Mouse (Mus musculus) bone marrow, adult 2 months (tissue): ENCODE measurements around the gene Ube3c. TPM values are rescaled to one million over a fixed set of nuclear protein-coding genes. Genes with fewer than 3 reads are reported as not detected.
"Not testable (repeated sequence)": the region's sequence is repeated elsewhere in the genome, so short reads cannot be mapped to it uniquely, and the experiment has no call there.

ENCODE experiments used
- H3K27ac ChIP-seq: fragments of 200-500 bp; 2 replicates; pipeline ENCODE4 v1.5.1; 2012; ENCODE audit warnings: low read depth, mild to moderate bottlenecking, control low read depth, inconsistent platforms, low read length; ENCODE audit not compliant: control insufficient read depth, poor library complexity, insufficient read depth
- H3K4me1 ChIP-seq: fragments of 200-500 bp; 2 replicates; pipeline ENCODE4 v1.6.1; 2011; ENCODE audit warnings: low read length; ENCODE audit not compliant: control insufficient read depth, insufficient read depth
- H3K4me3 ChIP-seq: fragments of 200-500 bp; replicated peaks from 2 replicates; pipeline ENCODE3; 2011; ENCODE audit warnings: mild to moderate bottlenecking, low read depth, low read length, control low read depth; ENCODE audit not compliant: control insufficient read depth
- CTCF ChIP-seq: fragments of 200-500 bp; IDR thresholded peaks from 2 replicates; pipeline ENCODE4 v1.5.1; 2011; ENCODE audit warnings: low read length, control low read depth; ENCODE audit not compliant: control insufficient read depth, insufficient read depth
- POLR2A ChIP-seq: fragments of 200-500 bp; IDR thresholded peaks from 2 replicates; pipeline ENCODE4 v1.6.1; 2011; ENCODE audit warnings: low read depth, mild to moderate bottlenecking, control low read depth, low read length, borderline replicate concordance; ENCODE audit not compliant: control insufficient read depth
- whole genome bisulfite sequencing: fragments of 180-500 bp; shearing (Covaris S2); methylation state at CpG from one replicate; pipeline ENCODE4 v1.1.7; 2018; 5-methylcytosine and 5-hydroxymethylcytosine counted together
- polyA plus RNA-seq: library from polyadenylated mRNA; stranded (reverse); fragments of >200 nt; gene quantifications from 2 replicates; pipeline ENCODE4 v1.2.4, GENCODE M21; 2011; ENCODE audit warnings: low replicate concordance; ENCODE audit not compliant: missing spikeins, insufficient read depth, insufficient read length

The Ube3c gene
- polyA plus RNA-seq, 1 experiment = 12.1 TPM

DNA sequence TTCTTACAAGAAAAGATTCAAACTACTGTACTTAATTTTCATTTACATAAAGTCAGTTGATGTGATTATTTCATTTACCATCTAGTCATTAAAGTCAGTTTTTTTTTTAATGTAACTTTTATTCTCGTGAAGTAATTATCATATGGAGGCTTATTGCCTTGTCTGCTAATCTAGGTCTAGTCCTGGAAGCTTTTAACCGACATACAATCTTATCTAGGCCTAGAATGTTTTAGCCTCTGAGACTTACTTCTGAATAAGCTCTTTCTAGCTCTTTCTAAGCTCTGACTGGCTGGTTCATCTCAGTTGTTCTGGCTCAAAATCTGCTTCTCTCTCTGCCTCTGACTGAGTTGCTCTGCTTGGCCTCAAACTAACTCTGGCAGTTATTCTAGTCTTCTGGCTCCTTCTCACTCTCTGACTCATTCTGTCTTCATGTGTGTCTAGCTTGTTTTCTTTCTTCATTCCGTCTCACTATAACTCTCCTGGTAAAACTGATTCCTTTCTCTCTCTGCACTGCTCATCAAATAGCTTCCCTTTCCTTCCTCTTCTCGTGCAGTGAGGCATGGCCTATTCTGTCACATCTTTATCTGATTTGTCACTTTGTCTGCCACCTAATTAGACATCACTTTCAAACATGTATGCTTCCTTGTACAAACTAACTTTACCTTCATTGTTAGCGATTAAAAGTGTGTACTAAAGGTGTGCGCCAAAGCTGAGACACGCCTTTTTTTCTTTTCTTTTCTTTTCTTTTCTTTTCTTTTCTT lies 72.3 kb downstream of the Ube3c start:
- no peak overlapping the region for H3K27ac ChIP-seq
- WGBS = 78% methylated on average over 7 of the region's 7 CpGs

DNA sequence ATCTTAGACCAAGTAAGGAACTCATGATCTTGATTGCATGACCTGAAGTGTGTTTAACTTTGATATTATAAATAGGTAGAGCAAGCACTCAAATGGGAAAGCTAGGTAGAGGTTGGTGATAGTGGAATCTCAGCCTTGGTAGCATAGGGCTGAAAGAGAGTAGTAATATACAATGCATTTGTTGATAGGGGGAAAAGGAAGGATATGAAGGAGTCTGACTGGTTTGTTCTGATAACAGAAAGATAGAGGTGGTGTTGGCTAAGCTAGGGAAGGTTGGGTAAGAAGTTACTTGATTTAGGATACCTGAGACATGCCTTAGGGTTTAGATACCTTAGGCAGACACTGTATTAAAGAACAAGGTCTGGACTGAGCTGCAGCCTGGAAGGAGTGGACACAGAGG lies 82.7 kb downstream of the Ube3c start:
- Histone ChIP-seq H3K27ac (no peak overlapping the region), H3K4me1 (no peaks in the 10 kb centered on the region), H3K4me3 (no peak overlapping the region)
- TF ChIP-seq POLR2A (no peak), CTCF (no peak)

More for the DNA sequence above, 72.3 kb downstream of the Ube3c start:
- Histone ChIP-seq H3K4me1 (no peaks in the 10 kb centered on the region), H3K4me3 (no peak overlapping the region)
- TF ChIP-seq CTCF (no peak), POLR2A (no peak)

DNA sequence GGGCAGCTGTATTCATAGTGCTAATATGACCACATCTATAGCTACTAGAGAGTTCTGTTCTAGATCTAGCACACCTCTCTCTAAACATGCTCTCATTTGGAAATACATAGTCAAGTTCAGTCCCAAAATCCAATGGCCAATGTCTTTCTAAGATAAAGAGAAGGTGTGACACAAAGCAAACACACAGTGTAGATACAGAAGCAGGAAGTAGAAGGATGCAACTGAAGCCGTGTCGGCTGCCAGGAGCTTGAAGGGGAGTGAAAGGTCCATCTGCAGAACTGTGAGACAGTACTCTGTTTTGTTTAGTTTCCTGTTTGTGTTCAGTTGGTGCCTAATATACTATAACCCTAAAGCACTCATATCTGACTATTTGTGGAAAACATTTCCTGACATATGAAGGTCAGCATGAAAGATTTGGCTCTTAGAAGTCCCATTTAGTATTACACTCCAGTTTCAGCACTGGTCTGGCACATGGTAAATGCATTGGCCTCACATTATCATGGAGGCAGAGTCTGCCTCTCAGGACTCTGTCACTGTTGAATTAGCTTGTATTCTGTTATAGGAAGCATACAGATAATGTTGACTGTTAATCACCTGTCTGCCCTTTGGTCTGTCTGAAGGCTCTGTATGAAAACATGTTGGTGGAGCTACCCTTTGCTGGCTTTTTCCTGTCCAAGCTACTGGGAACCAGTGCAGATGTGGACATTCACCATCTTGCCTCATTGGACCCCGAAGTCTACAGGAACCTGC lies 88.7 kb downstream of the Ube3c start:
- H3K4me3 ChIP-seq = no peak overlapping the region
- 79% methylated on average over 3 of the region's 3 CpGs for WGBS
- H3K4me1 ChIP-seq = no peaks in the 10 kb centered on the region
- no peak for TF ChIP-seq POLR2A
- no peak for TF ChIP-seq CTCF
- H3K27ac ChIP-seq = no peak overlapping the region

DNA sequence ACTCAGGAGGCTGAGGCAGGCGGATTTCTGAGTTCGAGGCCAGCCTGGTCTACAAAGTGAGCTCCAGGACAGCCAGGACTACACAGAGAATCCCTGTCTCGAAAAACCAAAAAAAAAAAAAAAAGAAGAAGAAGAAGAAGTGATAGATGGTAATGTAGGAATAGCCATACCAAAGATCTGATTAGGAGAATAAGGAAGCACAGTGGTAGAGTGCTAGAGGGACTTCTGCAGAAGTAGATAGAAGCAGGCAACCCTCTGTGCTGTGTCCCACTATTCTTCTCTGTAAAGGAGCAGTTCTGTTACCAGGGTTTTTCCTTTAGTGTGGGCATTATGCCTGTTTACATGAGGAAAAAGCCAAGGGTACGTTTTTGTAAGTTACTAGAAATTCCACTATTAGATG lies 92.2 kb downstream of the Ube3c start:
- 80% methylated on average over 4 of the region's 4 CpGs for WGBS
- not testable (repeated sequence) for H3K27ac ChIP-seq

DNA sequence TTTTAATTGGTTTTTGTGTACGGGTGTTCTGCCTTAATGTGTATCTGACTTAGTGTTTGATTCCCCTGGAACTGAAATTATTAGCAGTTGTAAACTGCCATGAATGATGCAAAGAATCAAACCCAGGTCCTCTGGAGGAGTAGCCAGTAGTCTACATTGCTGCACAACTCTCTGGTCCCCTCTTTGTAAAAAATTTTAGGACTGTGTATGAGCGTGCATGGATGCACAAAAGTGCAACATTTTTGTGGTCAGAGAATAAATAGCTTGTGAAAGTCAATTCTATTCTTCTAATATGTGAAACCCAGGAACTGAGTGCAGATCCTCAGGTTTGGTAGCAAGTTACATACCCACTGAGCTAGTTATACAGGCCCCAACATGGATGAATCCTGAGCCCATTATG lies 96.3 kb downstream of the Ube3c start:
- no peak overlapping the region for H3K27ac ChIP-seq
- H3K4me1 ChIP-seq = no peaks in the 10 kb centered on the region
- H3K4me3 ChIP-seq = no peak overlapping the region
- no peak for TF ChIP-seq POLR2A
- no peak for TF ChIP-seq CTCF
- 86% methylated on average over 2 of the region's 2 CpGs for WGBS

More for the DNA sequence above, 92.2 kb downstream of the Ube3c start:
- H3K4me3 ChIP-seq, H3K4me1 ChIP-seq: not testable (repeated sequence)

DNA sequence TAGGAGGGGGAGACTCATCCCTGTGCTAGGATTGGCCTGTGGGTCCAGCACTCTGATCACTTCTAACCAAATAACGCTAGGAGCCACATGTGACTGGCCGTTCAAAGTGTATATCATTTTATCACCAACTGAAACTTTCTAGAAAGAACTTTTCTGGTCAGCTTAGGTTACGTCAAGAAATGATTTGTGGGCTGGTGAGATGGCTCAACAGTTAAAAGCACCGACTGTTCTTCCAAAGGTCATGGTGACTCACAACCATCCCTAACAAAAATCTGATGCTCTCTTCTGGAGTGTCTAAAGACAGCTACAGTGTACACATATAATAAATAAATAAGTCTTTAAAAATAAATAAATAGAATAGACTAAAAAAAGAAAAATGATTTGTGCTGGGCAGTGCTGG lies 103.5 kb downstream of the Ube3c start:
- TF ChIP-seq POLR2A (no peak), CTCF (no peak)
- WGBS = 83% methylated on average over 4 of the region's 4 CpGs
- no peaks in the 10 kb centered on the region for H3K4me1 ChIP-seq
- H3K27ac ChIP-seq = no peak overlapping the region
- no peak overlapping the region for H3K4me3 ChIP-seq

DNA sequence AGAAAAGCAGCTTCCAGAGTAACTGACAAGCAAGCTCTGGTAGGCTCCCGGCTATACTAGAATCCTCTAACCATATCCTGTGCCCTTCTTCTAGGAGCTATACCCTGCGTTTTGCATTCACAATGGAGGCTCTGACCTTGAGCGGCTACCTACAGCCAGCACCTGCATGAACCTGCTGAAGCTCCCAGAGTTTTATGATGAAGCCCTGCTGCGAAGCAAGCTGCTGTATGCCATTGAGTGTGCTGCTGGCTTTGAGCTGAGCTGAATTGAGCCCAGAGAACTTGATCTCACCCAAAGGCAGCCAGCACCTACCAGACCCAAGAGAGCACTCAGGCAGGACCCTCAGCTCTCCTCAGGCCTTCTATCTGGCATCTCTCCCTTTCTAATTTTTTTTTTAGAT lies 105.3 kb downstream of the Ube3c start:
- Histone ChIP-seq H3K27ac (no peak overlapping the region), H3K4me1 (no peaks in the 10 kb centered on the region), H3K4me3 (no peak overlapping the region)
- WGBS = 90% methylated on average over 4 of the region's 4 CpGs
- no peak for TF ChIP-seq POLR2A
- TF ChIP-seq CTCF = no peak

DNA sequence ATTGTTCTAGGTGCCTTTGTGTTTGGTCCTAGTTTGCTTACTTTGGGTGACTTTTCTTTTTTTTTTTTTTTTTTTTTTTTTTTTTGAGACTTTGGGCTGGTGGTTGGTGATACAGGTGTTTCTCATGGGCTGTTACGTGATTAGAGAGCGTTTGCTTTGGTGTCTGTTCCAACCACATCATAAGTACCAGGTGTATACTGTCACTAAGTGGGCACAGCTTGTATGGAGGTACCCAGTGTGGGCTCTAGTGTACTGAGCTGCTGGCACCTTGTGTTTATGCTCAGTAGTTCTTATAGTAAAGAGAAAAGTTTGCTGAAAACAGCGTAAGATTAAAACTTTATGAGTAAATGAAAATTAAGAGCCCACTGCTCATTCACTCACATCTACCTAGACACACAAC lies 107.4 kb downstream of the Ube3c start:
- H3K4me1 ChIP-seq = no peaks in the 10 kb centered on the region
- WGBS = 93% methylated on average over 3 of the region's 3 CpGs
- TF ChIP-seq POLR2A (no peak), CTCF (no peak)
- no peak overlapping the region for H3K27ac ChIP-seq
- H3K4me3 ChIP-seq = no peak overlapping the region

DNA sequence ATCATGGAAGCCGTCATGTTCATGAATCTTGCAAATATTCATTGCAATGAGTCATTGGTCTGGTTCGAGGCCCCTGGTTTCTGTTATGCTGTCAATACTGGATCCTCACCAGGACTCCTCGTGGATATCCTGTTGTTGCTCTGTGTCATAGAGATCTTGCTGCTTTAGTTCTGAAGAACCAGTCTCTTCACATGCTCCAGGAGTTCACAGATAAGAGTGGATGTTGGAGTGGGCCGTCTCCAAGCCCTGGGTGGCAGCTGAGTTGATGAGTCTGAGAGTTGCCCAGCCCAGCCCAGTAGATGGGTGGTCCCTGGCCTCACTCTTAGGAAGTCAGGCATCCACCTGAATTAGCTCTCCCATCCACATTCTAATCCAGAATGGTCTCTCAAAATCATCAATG lies 116.0 kb downstream of the Ube3c start:
- no peak overlapping the region for H3K4me3 ChIP-seq
- H3K4me1 ChIP-seq = no peaks in the 10 kb centered on the region; the same call in 1 of the 2 replicates
- H3K27ac ChIP-seq = no peak overlapping the region
- WGBS = 74% methylated on average over 4 of the region's 4 CpGs
- no peak for TF ChIP-seq CTCF
- no peak for TF ChIP-seq POLR2A
